Mouse (Mus musculus) olfactory bulb, adult 2 months (tissue): ENCODE measurements around the gene Grk5. TPM values are rescaled to one million over a fixed set of nuclear protein-coding genes. Genes with fewer than 3 reads are reported as not detected.

Experiments used
- H3K27ac ChIP-seq: fragments of 200-500 bp; 2 replicates; pipeline ENCODE4 v1.5.1; 2012; ENCODE audit warnings: low read depth, low read length; ENCODE audit not compliant: insufficient read depth
- H3K4me1 ChIP-seq: fragments of 200-500 bp; 2 replicates; pipeline ENCODE4 v1.6.1; 2012; ENCODE audit warnings: low read length; ENCODE audit not compliant: control insufficient read depth, insufficient read depth
- H3K4me3 ChIP-seq: fragments of 200-500 bp; 2 replicates; pipeline ENCODE4 v1.5.1; 2012; ENCODE audit warnings: mild to moderate bottlenecking, low read depth, low read length, moderate library complexity; ENCODE audit not compliant: insufficient read depth
- CTCF ChIP-seq: fragments of 200-500 bp; IDR thresholded peaks from 2 replicates; pipeline ENCODE4 v1.5.1; 2012; ENCODE audit warnings: low read depth, mild to moderate bottlenecking, low read length, moderate library complexity; ENCODE audit not compliant: insufficient read depth
- POLR2A ChIP-seq: fragments of 200-500 bp; IDR thresholded peaks from 2 replicates; pipeline ENCODE4 v1.6.1; 2012; ENCODE audit warnings: mild to moderate bottlenecking, low read depth, low read length, moderate library complexity; ENCODE audit not compliant: insufficient read depth
- WGBS: fragments of 180-500 bp; shearing (Covaris S2); methylation state at CpG from one replicate; pipeline ENCODE4 v1.1.7; 2018; 5-methylcytosine and 5-hydroxymethylcytosine counted together
- polyA plus RNA-seq: library from polyadenylated mRNA; stranded (reverse); fragments of >200 nt; gene quantifications from 2 replicates; pipeline ENCODE4 v1.2.4, GENCODE M21; 2012; ENCODE audit warnings: low replicate concordance; ENCODE audit not compliant: missing spikeins, insufficient read depth, insufficient read length

The Grk5 gene
- polyA plus RNA-seq, 1 experiment: not detected

DNA sequence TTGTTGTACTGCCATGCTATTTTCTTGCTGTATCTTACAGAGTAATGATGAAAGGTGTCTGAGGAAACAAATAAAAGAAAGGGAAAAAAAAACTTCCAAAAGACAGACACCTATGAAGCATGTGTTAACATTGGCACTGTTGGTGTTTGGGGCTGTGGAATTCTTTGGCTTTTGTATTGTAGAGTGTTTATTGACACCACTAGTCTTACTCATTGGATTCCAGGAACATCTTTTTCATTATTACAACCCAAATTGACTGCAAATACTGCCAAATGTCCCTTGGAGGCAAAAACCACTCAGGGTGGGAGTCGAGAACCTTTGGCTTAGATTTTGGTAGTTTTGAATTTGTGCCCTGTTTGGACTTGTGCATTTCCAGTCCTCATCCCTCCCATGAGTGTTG, 51.3 kb downstream of the Grk5 start:
- TF ChIP-seq POLR2A (no peak), CTCF (no peak)
- no peaks in the 10 kb centered on the region for H3K4me1 ChIP-seq
- no peak overlapping the region for H3K27ac ChIP-seq
- WGBS: 92% methylated on average over 1 of the region's 1 CpGs
- H3K4me3 ChIP-seq: no peak overlapping the region

GRCm38 (mm10) chr19:60945801-60946311, 56.3 kb downstream of the Grk5 start:
- 76% methylated on average over 3 of the region's 3 CpGs for WGBS
- Histone ChIP-seq H3K4me3 (no peak overlapping the region), H3K4me1 (peaks cover 12% of the 10 kb centered on the region), H3K27ac (no peak overlapping the region)
- TF ChIP-seq CTCF (no peak), POLR2A (no peak)

GRCm38 (mm10) chr19:60946656-60947055, 57.1 kb downstream of the Grk5 start:
- no peak overlapping the region for H3K27ac ChIP-seq
- H3K4me3 ChIP-seq: no peak overlapping the region
- no peak for TF ChIP-seq CTCF
- no peak for TF ChIP-seq POLR2A
- WGBS: 34% methylated on average over 2 of the region's 2 CpGs
- H3K4me1 ChIP-seq: peaks cover 12% of the 10 kb centered on the region

GRCm38 (mm10) chr19:60948996-60949395, 59.4 kb downstream of the Grk5 start:
- H3K4me1 ChIP-seq: peaks cover 12% of the 10 kb centered on the region
- TF ChIP-seq POLR2A (no peak), CTCF (no peak)
- 63% methylated on average over 1 of the region's 1 CpGs for WGBS
- no peak overlapping the region for H3K27ac ChIP-seq
- no peak overlapping the region for H3K4me3 ChIP-seq

DNA sequence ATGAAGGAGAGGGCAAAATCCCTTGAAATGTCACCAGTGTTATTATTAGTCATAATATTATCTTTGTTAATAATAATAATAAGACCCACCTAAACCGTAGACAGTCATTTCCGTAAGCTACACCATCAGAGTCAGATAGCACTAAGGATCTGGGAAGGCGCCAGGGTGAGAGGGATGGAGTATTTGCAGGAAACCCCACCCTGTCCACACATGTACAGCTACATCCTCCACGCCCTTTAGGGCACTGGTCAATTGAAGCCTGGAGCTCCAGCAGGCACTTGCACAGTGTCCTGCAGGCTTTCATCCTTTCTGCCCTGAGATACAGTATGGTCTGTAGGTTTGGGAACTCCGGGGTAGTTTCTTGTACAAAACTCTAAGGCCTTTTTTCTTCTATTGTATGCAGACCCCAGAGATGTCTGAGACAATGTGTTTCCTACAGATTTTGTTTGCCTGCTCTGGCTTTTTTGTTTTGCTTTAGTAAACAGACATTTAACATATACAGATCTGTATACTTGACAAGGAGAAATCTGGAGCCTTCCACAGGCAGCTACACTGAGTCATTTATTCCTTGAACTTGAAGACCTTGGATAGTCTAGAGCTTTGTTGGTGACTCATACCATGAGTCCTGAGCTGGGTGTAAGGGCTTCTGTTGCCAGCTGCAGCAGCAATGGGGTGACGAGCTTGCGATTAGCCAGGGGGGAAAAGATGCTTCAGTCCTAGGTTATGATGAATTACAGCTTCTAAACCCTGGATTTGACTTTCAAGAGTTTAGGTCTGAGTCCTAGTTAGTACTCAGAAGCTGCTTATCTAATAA, 60.7 kb downstream of the Grk5 start:
- Histone ChIP-seq H3K4me3 (no peak overlapping the region), H3K4me1 (peaks cover 12% of the 10 kb centered on the region), H3K27ac (no peak overlapping the region)
- WGBS: 72% methylated on average over 7 of the region's 7 CpGs
- TF ChIP-seq POLR2A: no peak
- TF ChIP-seq CTCF: no peak

DNA sequence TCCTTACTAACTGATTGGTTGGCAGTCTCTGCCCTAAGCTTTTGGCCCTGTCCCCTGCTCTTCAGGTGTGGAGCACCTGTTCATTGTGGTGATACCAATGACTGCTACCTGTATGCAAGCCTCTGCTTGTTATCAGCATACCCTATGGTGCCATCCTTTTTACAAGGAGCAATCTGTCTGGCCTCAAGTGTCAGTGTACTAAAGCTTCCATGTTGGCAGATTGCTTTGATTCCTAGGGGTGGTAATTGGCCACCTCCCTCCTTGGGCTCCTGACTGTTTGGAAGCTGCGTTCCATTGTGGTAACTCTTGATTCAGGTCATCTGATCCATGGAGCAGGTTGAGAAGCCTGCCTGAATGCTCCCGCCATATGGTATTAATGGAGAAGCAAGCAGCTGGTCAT, 65.6 kb downstream of the Grk5 start:
- 89% methylated on average over 2 of the region's 2 CpGs for WGBS
- Histone ChIP-seq H3K27ac (no peak overlapping the region), H3K4me3 (no peak overlapping the region), H3K4me1 (peaks cover 5% of the 10 kb centered on the region; the same call in 1 of the 2 replicates)
- no peak for TF ChIP-seq CTCF
- no peak for TF ChIP-seq POLR2A

- WGBS: 78% methylated on average over 1 of the region's 1 CpGs
- TF ChIP-seq POLR2A (no peak), CTCF (no peak)
- Histone ChIP-seq H3K27ac (no peak overlapping the region), H3K4me3 (no peak overlapping the region), H3K4me1 (0 out of 2 replicates have a peak, but pooled peaks cover 2% of the 10 kb centered on the region)
Observed at GRCm38 (mm10) chr19:60955712-60956111, 66.2 kb downstream of the Grk5 start.

GRCm38 (mm10) chr19:60956198-60956750, 66.7 kb downstream of the Grk5 start:
- Histone ChIP-seq H3K4me3 (no peak overlapping the region), H3K27ac (no peak overlapping the region), H3K4me1 (0 out of 2 replicates have a peak, but pooled peaks cover 2% of the 10 kb centered on the region)
- TF ChIP-seq CTCF (no peak), POLR2A (no peak)

DNA sequence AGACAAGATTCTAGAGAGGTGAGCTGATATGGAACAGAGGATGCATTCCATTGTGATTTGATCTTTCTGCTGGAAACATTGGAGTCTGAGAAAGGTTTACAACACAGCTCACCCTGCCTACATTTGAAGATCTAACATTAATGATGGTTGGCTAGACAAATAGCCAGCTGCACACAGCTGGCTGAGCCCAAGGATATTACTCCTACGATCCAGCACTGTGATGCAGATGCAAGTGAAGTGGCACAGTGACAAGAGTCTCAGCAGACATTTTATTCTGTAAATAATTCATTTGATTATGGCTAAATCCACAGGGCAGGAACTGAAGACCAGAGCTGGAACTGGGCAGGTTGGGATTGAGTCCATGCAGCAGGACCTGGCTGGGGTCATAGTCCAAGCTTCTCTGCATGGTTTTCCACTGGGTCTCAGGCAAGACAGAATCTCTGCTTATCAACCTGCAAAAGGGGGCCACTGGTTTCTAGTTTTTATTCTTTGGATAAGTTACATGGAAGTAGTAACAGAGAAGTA, 70.2 kb downstream of the Grk5 start:
- Histone ChIP-seq H3K4me1 (0 out of 2 replicates have a peak, but pooled peaks cover 2% of the 10 kb centered on the region), H3K27ac (no peak overlapping the region), H3K4me3 (no peak overlapping the region)
- TF ChIP-seq POLR2A (no peak), CTCF (no peak)
- WGBS: 51% methylated on average over 1 of the region's 1 CpGs
